Mouse (Mus musculus): ENCODE measurements around the gene Eif5b. TPM values are rescaled to one million over a fixed set of nuclear protein-coding genes. Genes with fewer than 3 reads are reported as not detected.
"Not testable (repeated sequence)": the region's sequence is repeated elsewhere in the genome, so short reads cannot be mapped to it uniquely, and the experiment has no call there.

The Eif5b gene
- polyA plus RNA-seq, 1 experiment from 2014 or later, result 21.5 TPM

- Histone ChIP-seq H3K9ac (replicated peaks) (no peak overlapping the region), H3K27me3 (replicated peaks) (no peaks in the 10 kb centered on the region), H3K4me3 (replicated peaks) (no peak overlapping the region), H3K36me3 (peaks cover 83% of the 10 kb centered on the region), H3K9me3 (replicated peaks) (no peaks in the 10 kb centered on the region), H3K27ac (replicated peaks) (no peak overlapping the region), H3K4me1 (no peaks in the 10 kb centered on the region), H3K4me2 (no peak overlapping the region)
- WGBS, result 73% methylated on average over 5 of the region's 5 CpGs
- ATAC-seq (ENCODE audit: low FRiP score), result no peak
Observed at GRCm38 (mm10) chr1:38055176-38055575, 57.4 kb downstream of the Eif5b start.

GRCm38 (mm10) chr1:38058417-38058816 is 60.6 kb downstream of the Eif5b start:
- 79% methylated on average over 6 of the region's 6 CpGs for WGBS
- H3K27ac ChIP-seq (replicated peaks), result no peak overlapping the region
- H3K4me2 ChIP-seq, result no peak overlapping the region
- peaks cover 76% of the 10 kb centered on the region for H3K36me3 ChIP-seq
- no peaks in the 10 kb centered on the region for H3K4me1 ChIP-seq
- ATAC-seq (ENCODE audit: low FRiP score), result no peak
- no peak overlapping the region for H3K4me3 ChIP-seq (replicated peaks)
- no peaks in the 10 kb centered on the region for H3K27me3 ChIP-seq (replicated peaks)
- no peak overlapping the region for H3K9ac ChIP-seq (replicated peaks)
- H3K9me3 ChIP-seq (replicated peaks), result no peaks in the 10 kb centered on the region

GRCm38 (mm10) chr1:38062156-38062555 is 64.3 kb downstream of the Eif5b start:
- H3K9ac ChIP-seq (replicated peaks); H3K9me3 ChIP-seq (replicated peaks); H3K4me1 ChIP-seq; H3K4me3 ChIP-seq (replicated peaks); H3K27me3 ChIP-seq (replicated peaks); ATAC-seq (ENCODE audit: low FRiP score); H3K4me2 ChIP-seq; H3K27ac ChIP-seq (replicated peaks): not testable (repeated sequence)
- peaks cover 69% of the 10 kb centered on the region for H3K36me3 ChIP-seq
- 95% methylated on average over 2 of the region's 2 CpGs for WGBS

- H3K9ac ChIP-seq (replicated peaks), result no peak overlapping the region
- no peak for ATAC-seq (ENCODE audit: low FRiP score)
- H3K4me2 ChIP-seq, result no peak overlapping the region
- no peaks in the 10 kb centered on the region for H3K27me3 ChIP-seq (replicated peaks)
- no peaks in the 10 kb centered on the region for H3K4me1 ChIP-seq
- no peak overlapping the region for H3K4me3 ChIP-seq (replicated peaks)
- H3K9me3 ChIP-seq (replicated peaks), result no peaks in the 10 kb centered on the region
- no peak overlapping the region for H3K27ac ChIP-seq (replicated peaks)
- 94% methylated on average over 10 of the region's 10 CpGs for WGBS
- H3K36me3 ChIP-seq, result peaks cover 61% of the 10 kb centered on the region
Observed at GRCm38 (mm10) chr1:38067276-38067675, 69.5 kb downstream of the Eif5b start.

GRCm38 (mm10) chr1:38071326-38071725 is 73.5 kb downstream of the Eif5b start:
- peaks cover 54% of the 10 kb centered on the region for H3K36me3 ChIP-seq
- no peak overlapping the region for H3K9ac ChIP-seq (replicated peaks)
- WGBS, result 90% methylated on average over 8 of the region's 8 CpGs
- no peaks in the 10 kb centered on the region for H3K27me3 ChIP-seq (replicated peaks)
- H3K4me2 ChIP-seq, result no peak overlapping the region
- no peak for ATAC-seq (ENCODE audit: low FRiP score)
- no peak overlapping the region for H3K4me3 ChIP-seq (replicated peaks)
- H3K9me3 ChIP-seq (replicated peaks), result no peaks in the 10 kb centered on the region
- no peaks in the 10 kb centered on the region for H3K4me1 ChIP-seq
- H3K27ac ChIP-seq (replicated peaks), result no peak overlapping the region

GRCm38 (mm10) chr1:38081316-38081715 is 83.5 kb downstream of the Eif5b start:
- Histone ChIP-seq H3K36me3 (peaks cover 32% of the 10 kb centered on the region), H3K4me3 (replicated peaks) (no peak overlapping the region), H3K27ac (replicated peaks) (no peak overlapping the region), H3K9me3 (replicated peaks) (no peaks in the 10 kb centered on the region), H3K4me1 (no peaks in the 10 kb centered on the region), H3K9ac (replicated peaks) (no peak overlapping the region), H3K4me2 (no peak overlapping the region), H3K27me3 (replicated peaks) (no peaks in the 10 kb centered on the region)
- ATAC-seq (ENCODE audit: low FRiP score), result no peak
- WGBS, result 79% methylated on average over 8 of the region's 8 CpGs

- H3K4me1 ChIP-seq, result no peaks in the 10 kb centered on the region
- no peak for ATAC-seq (ENCODE audit: low FRiP score)
- no peak overlapping the region for H3K4me2 ChIP-seq
- H3K27me3 ChIP-seq (replicated peaks), result no peaks in the 10 kb centered on the region
- H3K36me3 ChIP-seq, result peaks cover 14% of the 10 kb centered on the region
- 90% methylated on average over 1 of the region's 1 CpGs for WGBS
- H3K9me3 ChIP-seq (replicated peaks), result no peaks in the 10 kb centered on the region
- no peak overlapping the region for H3K9ac ChIP-seq (replicated peaks)
- no peak overlapping the region for H3K27ac ChIP-seq (replicated peaks)
- no peak overlapping the region for H3K4me3 ChIP-seq (replicated peaks)
Observed at GRCm38 (mm10) chr1:38103214-38103613, 105.4 kb downstream of the Eif5b start.

GRCm38 (mm10) chr1:38103813-38104212 is 106.0 kb downstream of the Eif5b start:
- Histone ChIP-seq H3K36me3 (peaks cover 10% of the 10 kb centered on the region), H3K4me2 (no peak overlapping the region), H3K4me1 (no peaks in the 10 kb centered on the region), H3K9me3 (replicated peaks) (no peaks in the 10 kb centered on the region), H3K4me3 (replicated peaks) (no peak overlapping the region), H3K27me3 (replicated peaks) (no peaks in the 10 kb centered on the region), H3K27ac (replicated peaks) (no peak overlapping the region), H3K9ac (replicated peaks) (no peak overlapping the region)
- 80% methylated on average over 3 of the region's 3 CpGs for WGBS
- ATAC-seq (ENCODE audit: low FRiP score), result no peak

Other genes starting within 250 kb of the Eif5b start
- gene Tsga10, start 131.6 kb upstream of the Eif5b start, polyA plus RNA-seq (2015; fragmentation: Nextera tagmentation; extraction: Ambion mirVana), result 10.4 and 12.0 TPM in 2 replicates
- 7.4 and 7.5 TPM in 2 replicates for gene Lipt1, start 126.3 kb upstream of the Eif5b start, polyA plus RNA-seq (2015; fragmentation: Nextera tagmentation; extraction: Ambion mirVana)
- 15.3 and 22.1 TPM in 2 replicates for gene Mitd1, start 107.6 kb upstream of the Eif5b start, polyA plus RNA-seq (2015; fragmentation: Nextera tagmentation; extraction: Ambion mirVana)
- gene Mrpl30, start 107.5 kb upstream of the Eif5b start, polyA plus RNA-seq (2015; fragmentation: Nextera tagmentation; extraction: Ambion mirVana), result 244 and 277 TPM in 2 replicates
- gene Lyg2, start 81.5 kb upstream of the Eif5b start, polyA plus RNA-seq (2015; fragmentation: Nextera tagmentation; extraction: Ambion mirVana), result not detected in 2 replicates
- gene Lyg1, start 40.3 kb upstream of the Eif5b start, polyA plus RNA-seq (2015; fragmentation: Nextera tagmentation; extraction: Ambion mirVana), result not detected in 2 replicates
- 134 and 147 TPM in 2 replicates for gene Txndc9, start 117 bp upstream of the Eif5b start, polyA plus RNA-seq (2015; fragmentation: Nextera tagmentation; extraction: Ambion mirVana)
- gene Rev1, start 131.8 kb downstream of the Eif5b start, polyA plus RNA-seq (2015; fragmentation: Nextera tagmentation; extraction: Ambion mirVana), result 30.2 and 35.3 TPM in 2 replicates